Mouse (Mus musculus) CH12.LX (cell line): ENCODE results near the gene Gcnt1.

Experiments used
- CTCF ChIP-seq, 2 experiments: IDR thresholded peaks in 1 of 2; conservative IDR thresholded peaks in 1 of 2; 2 replicates each; pipeline ENCODE4 v1.5.1; 2011 to 2012; ENCODE audit warnings: low read depth in 2 of 2, low read length in 2 of 2, improper control_type of control experiment in 1 of 2, inconsistent platforms in 1 of 2, mild to moderate bottlenecking in 1 of 2, moderate library complexity in 1 of 2
- E2F4 ChIP-seq: IDR thresholded peaks from 2 replicates; pipeline ENCODE4 v1.6.1; 2011; ENCODE audit warnings: low read depth, low read length, improper control_type of control experiment; ENCODE audit not compliant: insufficient replicate concordance
- HCFC1 ChIP-seq: IDR thresholded peaks from 2 replicates; pipeline ENCODE4 v1.6.1; 2012; ENCODE audit warnings: low read depth, mild to moderate bottlenecking, inconsistent platforms, low read length, improper control_type of control experiment
- RAD21 ChIP-seq: IDR thresholded peaks from 2 replicates; pipeline ENCODE4 v1.6.1; 2011; ENCODE audit warnings: low read depth, mild to moderate bottlenecking, low read length, improper control_type of control experiment, moderate library complexity
- USF2 ChIP-seq: conservative IDR thresholded peaks from 2 replicates; pipeline ENCODE4 v1.6.1; 2011; ENCODE audit warnings: low read depth, low read length, improper control_type of control experiment

- TF ChIP-seq CTCF (conservative IDR thresholded peaks at IDR 0.05 in 1 of 2, IDR thresholded peaks at IDR 0.05 in 1 of 2; ENCODE audit: low read depth in 2 of 2, low read length in 2 of 2): no peak
- no peak for TF ChIP-seq USF2
- no peak for TF ChIP-seq HCFC1
- no peak for TF ChIP-seq RAD21
- no peak for TF ChIP-seq E2F4
Measured at GRCm38 (mm10) chr19:17346716-17347474, 25.7 kb downstream of the Gcnt1 start.
